Mouse (Mus musculus) spleen, postnatal 14 days (tissue): ENCODE data around the gene Oxa1l.
"Not testable (repeated sequence)": the region's sequence is repeated elsewhere in the genome, so short reads cannot be mapped to it uniquely, and the experiment has no call there.

Experiments
- DNase-seq, 2 experiments: peaks; one replicate each; pipeline ENCODE4 v3.0.0; 2021 to 2022; ENCODE audit warnings: low spot score in 2 of 2

Oxa1l gene

DNA sequence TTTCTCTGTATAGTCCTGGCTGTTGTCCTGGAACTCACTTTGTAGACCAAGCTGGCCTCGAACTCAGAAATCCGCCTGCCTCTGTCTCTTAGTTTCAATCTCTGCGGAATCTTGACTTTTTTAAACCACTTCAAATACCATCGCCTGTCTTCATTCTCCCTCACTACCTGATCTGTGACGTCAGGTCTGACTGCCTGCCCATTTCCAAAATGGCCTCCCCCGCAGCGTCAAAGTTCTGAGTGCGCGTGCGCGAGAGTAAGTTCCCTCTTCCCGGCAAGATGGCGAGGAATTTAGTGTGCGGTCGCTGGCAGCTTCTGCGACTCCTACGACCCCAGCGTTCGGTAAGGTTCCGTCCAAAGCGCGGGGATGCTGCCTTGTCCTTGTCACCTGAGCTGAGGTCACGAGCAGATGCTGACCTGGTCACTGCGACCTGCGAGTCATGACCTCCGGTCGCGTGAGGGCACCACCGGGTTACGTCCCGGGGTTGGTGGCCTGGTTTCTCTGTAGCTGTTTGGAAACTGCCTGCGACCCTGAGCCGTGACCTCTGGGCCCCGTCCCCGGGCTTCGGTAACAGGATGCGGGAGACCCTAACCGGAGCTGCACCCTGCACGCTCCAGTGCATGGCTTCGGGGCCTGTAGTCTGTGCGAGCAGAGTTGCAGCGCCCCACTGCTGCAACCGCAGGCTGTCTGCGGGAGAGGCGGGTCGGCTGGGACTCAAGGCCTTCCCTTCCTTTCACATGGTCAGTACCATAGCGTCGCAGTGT is at the start of gene Oxa1l:
Gene Oxa1l, plus strand, starts transcription at position 258 of the 764 bp plus-strand sequence.
- DNase-seq = peak; percentile 95 to 97

DNA sequence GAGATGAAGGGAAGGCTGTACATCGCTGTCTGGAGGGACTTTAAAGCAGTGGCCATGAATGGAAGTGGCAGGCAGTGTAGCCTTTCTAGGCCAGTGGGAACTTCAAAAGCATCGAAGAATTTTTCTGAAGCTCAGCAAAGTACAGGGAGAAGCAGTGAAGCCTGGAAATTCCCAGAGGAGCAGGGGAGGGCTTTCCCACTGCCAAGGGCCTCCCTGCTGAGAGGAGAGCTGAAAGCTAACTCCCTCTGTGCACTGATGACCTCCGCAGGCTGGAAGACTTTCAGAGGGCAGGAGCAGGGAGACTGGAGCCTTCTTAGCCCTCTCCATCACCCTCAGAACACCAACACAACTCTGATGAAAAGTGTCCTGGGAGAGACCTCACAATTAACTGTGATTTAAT is 48.9 kb upstream of the Oxa1l start:
- no peak for DNase-seq

DNA sequence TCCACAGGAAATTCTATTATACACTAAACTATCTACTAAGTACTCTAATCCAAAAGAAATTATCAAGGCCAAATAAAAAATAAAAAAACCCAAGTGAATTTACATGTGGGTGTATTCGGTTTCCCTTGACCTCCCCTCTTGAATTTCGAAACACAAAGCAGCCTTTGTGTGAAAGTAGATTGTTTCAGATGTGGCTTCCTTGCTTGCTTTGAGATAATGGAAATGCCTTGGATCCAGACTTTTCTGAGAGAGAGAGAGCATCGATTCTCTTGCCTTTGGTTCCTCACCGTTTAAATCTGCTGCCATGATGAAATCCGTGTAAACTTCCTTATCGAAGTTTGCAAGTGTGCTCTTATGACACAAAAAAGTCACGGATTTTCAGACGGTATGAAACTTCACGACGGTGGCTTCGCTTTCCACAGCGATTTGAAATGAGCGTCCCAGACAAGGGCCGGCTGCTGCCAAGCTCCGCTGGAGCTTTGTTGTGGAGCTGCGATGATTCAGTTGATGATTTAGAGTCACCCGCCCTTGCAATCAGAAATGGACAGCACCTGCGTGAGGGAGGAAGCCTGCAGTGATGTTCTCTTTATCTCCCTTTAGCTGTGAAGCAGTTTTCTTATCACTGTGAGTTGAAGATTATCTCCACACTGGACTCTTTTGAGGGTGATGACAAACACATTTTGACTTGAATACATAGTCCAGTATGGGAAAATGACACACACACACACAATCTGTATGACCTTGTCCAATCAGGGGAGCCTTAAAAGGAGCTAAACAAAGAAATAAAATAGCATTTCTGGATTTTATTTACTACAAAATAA is 38.9 kb upstream of the Oxa1l start:
- DNase-seq = no peak

DNA sequence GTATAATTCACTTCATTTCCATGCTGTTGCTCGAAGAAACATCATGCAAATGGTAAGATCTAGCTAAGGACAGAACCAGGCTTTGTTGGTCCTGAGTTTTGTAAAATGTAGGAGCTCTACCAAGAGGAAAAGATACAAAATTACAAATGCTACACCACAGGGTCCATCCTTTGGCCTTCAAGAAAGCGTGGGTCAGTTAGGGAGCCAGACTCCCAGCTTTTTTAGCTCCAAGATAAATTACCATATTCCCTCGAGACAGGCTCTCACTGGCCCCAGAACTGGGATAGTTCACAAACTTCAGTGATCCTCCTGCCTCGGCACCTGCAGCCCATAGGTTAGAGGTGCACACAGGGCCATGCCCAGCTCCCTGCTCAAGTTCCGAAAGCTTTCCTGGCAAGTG is 36.1 kb upstream of the Oxa1l start:
- no peak for DNase-seq

DNA sequence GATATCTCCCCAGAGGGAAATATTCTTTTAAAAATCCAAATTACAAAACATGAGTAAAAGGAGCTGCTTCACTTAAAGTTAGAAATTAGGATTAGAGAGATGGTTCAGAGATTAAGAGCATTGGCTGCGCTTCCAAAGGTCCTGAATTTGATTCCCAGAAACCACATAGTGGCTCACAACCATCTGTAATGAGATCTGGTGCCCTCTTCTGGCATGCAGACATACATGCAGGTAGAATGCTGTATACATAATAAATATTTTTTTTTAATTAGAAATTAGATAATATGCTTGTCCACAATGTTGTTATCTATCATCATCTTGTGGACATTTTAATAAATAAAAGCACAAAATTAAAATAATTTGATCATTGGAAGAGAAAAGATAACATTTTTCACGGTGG is 32.1 kb upstream of the Oxa1l start:
- DNase-seq = no peak

DNA sequence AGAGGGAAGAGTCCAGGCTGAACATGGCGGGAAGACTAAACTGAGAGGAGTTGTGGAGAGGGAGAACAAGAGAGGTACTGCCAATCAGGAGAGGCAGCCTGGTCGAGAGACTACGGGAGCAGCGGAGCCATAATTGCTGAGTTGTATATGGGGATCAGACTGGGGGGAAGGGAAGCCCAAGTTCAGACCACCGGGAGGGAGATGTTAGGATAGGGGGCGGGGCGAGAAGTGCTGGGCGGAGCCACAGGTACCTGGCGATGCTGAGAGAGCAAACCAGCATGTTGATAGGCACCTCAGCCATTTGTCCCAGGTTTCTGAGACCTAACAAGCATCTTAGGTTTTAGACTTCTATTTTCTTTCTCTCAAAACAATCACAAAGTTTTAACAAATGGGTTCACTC is 31.4 kb upstream of the Oxa1l start:
- no peak for DNase-seq

DNA sequence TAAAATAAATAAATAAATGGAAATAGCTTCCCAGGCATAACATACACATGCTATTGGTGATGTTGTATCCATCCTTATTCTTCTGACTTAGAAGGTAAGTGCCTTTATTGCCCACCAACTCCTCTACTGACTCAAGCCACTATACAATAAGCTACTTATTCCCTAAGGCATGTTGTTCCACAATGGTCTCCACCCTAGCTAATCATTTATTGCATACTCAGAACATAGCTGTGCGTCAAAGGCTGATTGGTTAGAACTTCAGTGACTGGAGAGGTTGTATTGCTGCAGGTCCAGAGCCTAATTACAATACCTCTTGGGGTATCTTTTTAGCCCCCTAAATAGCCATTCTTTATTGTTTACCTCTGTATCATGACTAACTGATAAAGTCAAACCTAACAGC is 29.5 kb upstream of the Oxa1l start:
- no peak for DNase-seq

DNA sequence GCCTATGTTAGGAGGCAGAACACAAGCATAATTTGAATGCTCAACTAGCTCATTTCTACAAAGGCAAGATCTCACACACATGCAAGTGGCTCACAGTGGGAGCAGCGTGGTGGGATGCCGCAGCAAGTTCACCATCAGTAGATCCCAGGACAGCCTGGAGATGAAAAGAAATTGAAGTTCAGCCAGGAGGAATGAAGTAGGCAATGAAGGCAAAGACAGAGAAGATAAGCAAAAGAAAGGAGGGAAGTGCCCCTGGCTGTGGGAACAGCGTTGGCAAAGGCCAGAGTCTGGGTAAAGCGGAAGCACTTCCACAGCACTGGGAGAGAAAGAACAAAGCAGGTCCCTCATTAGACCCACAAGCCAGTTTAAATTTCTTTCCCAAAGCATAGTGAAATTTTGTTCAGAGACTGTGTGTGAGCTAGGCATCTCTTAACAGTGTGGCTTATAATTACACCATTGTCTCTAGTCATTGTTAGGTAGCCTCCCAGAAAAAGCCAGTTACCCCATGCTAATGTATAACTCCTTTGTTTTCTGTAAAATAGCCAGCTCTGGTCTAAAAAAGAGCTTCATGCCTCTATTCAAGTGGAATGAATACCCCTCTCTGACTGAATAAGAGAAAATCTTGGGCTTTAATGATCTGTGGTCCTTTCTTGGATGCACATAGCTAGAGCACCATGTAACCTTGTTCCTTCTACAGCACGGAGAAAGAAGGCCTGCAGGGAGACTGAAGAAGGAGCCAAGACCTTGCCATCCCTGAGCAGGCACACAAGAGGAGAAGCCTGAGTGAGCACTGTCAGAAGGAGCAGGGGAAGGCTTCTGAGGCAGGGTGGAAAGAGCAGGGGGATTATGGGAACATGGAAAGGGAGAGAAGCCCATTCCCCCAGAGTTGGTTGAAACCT is 28.2 kb upstream of the Oxa1l start:
- no peak for DNase-seq

DNA sequence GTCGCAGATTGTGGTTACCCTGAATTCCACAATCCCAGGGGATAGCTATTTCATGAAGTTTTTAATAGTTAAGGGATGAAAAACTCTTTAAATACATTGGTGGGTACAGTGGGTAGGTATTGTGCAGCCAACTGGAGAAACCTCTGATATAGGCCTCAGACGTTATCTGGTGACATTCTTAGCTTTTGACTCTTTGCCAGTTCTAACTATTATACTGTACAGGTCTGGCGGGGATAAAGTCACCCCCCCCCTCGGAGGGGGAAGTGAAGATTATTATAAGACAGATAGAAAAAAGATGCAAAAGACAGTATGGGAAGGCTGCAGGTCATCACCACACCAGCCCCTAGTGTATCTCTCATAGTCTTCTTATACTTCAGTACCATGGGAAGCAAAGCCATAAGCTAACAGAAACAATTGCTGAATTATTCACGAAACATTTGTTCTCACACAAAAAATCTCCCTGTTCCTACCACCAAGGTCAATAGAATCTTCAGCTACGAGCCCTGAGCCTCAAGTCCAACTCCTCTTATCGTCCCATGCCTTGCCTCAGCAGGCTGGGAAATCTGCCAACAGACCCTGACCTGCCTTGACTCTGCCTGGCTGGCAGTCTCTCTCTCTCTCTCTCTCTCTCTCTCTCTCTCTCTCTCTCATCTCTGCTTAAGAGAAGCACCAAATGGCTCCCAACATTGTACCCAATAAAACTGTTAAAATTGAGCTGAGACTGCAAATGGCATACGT is 27.0 kb upstream of the Oxa1l start:
- peak in 1 of 2 experiments; percentile 21 for DNase-seq

DNA sequence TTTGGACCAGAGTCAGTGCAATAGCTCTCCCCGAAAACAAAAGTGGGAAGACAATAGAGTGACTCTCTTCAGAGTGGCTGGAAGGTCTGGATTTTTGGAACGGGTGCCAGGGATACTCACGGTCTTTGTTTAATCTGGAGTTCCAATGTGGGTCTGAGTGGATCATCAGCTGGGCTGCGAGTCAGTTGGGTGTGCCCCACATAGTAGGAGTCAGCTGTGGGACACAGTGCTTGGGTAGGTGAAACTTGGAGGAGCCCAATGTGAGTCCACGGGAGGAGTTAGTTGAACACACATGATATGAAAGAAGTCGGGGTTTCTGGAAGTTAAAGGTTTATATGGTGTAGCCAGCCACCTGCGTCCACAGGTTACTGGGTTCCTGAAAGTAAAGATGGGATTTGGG is 19.8 kb upstream of the Oxa1l start:
- no peak for DNase-seq

DNA sequence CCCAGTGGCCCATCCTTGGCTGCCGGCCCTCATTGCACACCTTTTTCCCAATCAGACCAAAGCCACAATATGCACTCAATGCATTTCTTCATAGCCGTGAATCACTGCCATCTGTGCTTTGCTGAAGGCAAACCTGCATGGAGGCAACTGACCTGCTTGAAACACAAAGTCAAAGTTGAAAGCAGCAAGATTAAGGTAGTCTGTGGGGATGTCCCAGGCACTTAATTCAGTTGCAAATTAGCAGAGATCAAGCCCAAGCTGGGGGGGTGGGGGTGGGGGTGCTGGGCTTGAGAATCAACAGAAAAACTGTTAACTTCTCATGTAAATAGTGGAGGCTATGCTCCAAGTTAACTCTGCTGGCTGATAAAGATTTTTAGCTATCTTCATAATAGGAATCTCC is 18.8 kb upstream of the Oxa1l start:
- not testable (repeated sequence) for DNase-seq

DNA sequence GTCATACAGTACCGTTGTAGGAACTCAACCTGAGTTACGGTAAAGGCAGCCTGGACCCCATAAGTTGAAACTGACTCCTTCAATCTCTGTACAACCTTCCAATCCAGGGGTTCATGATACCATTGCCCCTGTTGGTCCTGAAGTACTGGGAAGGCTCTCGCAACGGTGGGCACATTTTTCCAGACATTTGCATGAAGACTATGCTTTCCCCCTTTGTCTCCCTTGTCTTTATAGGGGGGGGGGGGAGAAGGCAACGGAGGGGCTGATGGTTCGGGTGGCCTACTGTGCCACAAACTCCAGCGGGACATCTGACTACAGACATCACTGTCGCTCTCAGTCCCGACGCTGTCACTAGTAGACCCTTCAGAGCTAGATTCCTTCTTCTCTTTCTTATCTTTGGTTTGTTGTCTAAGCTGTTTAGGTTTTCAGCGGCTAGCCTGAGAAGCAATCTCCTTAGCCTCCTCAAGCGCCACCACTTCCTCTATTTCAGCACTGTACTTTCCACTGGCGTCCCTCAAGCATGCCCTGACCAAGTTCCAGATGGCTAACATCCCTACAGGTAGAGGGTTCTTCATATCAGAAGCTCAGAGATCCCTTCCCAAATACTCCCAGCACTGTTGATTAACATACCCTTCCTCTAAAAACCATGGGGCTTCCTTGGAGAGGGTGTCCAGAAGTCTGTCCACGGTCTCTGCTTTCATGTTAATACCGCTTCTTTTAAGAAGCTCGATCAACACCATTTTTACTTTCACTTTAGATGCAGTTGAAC is 9.7 kb upstream of the Oxa1l start:
- not testable (repeated sequence) for DNase-seq

DNA sequence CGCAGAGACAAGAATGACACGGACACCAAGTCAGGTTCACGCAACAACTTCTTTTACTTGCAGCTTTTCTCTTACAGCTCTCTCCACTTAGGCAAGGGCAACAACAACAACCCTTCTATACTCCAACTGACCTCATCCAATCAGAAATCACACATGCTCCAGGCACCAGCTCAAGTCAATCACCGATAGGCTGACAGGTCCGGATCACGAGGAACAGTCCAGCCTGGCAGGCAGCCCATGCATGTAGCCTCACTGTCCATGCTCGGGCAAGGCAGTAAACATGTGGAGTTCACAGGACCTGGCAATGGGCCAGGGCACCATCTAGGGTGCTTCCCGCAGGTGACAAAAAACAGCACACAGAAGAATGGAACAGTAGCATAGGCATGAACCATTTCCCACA is 8.3 kb upstream of the Oxa1l start:
- DNase-seq = no peak

DNA sequence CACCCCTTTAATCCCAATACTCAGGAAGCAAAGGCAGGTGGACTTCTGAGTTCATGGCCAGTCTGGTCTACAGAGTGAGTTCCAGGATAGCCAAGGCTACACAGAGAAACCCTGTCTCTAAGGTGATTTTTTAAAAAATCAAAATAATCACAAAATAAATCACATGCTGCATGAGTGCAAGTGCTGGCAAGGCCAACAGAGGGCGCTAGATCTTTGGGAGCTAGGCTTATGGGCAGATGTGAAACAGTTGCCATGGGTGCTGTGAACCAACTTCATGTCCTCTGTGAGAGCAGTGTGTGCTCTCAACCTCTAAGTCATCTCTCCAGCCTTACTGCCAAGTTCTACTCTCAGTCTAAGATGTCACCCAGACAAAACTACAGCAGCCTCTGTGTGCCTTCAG is 6.2 kb upstream of the Oxa1l start:
- no peak for DNase-seq

DNA sequence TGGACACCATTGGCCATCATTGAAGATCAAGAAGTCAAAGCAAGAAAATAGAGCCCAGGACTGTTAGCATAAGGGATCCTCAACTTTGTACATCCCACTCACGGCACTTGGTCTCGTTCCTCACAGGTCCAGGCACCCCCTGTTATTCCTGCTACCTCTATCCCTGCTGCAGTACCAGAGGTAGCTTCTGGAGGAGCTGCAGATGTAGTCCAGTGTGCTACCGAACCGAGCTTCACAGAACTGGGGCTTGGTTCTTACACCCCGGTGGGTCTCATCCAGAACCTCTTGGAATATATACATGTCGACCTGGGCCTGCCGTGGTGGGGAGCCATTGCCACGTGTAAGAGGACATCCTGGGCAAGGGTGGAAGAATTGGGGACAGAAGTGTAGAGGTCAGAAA is 2.5 kb downstream of the Oxa1l start:
- no peak for DNase-seq

DNA sequence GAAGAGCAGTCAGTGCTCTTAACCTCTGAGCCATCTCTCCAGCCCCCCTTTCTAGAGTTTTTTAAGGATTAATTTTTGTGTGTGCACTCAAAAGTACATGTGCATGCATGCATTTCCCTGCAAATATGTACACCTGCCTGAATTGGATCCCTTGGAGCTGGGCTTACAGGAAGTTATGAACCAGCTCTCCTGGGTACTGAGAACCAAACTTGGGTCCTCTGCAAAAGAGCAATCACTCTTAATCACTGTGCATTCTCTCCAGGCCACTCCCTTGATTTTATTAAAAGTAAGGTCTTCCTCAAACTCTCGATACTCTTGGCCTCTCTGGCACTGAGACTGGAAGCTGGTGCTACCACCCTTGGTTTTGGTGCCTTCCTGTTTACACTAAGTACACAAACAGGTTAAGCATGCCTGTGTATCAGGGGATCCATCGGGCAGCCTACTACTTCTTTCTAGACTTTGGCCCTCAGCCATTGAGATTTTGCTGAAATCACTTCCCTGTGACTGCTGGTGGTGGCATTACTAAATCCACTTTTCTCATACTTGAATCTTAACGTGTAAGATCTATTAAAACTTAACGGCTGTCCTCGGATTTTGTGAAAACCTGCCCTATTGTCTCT is 4.5 kb downstream of the Oxa1l start:
- no peak for DNase-seq

DNA sequence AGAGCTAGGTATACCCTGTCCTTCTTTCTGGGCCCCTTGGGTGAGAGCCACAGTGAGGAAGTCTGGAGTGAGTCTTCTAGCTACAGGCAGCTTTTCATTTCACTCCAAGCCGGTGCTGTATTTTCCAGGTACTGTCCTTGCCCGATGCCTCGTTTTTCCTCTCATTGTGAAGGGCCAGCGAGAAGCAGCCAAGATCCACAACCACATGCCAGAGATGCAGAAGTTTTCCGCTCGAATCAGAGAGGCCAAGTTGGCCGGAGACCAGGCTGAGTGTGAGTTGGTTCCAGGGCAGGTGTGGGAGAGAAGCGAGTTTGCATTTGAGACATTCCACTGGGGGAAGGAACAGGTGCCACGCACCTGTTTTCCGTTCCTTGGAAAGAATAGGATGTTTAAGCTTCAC is 5.9 kb downstream of the Oxa1l start:
- DNase-seq = no peak

DNA sequence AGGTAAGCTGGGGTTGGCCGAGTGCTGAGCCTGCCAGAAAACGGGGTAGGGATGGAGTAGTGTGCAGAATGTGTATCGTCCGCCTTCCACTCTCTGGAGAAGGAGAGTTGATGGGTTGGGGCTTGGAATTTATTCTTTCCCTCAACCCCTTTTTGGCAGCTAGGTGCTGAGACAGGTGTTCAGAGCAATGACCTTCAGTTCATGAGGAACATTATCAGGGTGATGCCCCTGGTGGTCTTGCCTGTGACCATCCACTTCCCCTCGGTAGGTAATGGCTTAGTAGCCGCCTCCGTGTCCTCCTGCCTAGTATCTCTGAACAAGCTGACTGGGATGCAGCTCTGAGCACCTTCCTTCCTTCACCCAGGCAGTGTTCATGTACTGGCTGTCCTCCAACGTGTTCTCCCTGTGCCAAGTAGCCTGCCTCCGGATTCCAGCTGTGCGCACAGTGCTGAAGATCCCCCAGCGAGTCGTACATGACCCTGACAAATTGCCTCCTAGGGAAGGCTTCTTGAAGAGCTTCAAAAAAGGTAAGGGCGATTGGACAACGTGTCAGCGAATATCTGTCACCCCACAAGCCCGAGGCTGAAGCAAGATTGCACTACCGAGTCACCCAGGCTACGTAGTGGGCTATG is 6.9 kb downstream of the Oxa1l start:
- DNase-seq = no peak

DNA sequence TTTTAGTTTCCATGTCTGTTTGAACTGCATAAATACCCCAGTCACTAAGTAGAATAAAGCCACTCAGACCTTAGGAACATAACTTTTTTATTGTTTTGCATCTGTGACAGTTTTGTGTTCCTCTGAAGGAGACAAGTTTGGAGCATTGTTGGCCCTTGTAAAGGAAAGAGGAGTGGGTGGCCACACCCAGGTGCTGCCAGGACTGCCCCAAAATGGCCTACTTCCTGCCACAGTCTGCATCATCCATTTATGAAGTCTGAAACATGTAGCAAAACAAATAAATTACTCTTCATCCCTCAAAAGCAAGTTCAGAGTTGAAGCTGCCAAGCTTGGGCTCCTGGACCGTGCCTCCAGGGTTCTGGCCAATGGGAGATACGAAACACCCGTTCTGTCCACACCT is 8.7 kb downstream of the Oxa1l start:
- no peak for DNase-seq

DNA sequence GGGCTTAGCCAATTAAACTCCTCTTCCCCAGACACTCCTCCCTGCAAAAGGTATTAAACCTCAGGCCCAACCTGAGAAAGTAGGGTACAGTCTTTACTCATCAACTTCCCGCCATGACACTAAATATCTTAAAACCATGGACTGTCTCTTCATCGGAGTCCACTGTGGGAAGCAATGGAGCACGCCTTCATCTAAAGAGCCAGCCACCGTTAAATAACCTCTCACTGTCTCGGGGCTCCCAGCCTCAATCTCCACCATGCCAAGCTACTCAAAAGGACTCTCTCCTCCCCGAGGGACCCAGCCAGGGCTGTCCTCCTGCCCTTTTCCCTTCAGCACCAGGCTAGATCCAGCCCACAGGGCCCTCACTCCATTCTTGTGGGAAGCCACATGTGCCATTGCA is 10.0 kb downstream of the Oxa1l start:
- DNase-seq = no peak
